Mouse (Mus musculus) embryonic facial prominence, embryonic 15.5 days (tissue): ENCODE data around the gene Naa16. TPM values are rescaled to one million over a fixed set of nuclear protein-coding genes. Genes with fewer than 3 reads are reported as not detected.

Experiments used
- ATAC-seq: fragments of 200-750 bp; cut with Nextera tagmentation; 2 replicates; pipeline ENCODE4 v1.8.0; 2017; ENCODE audit warnings: low read depth, moderate TSS enrichment; ENCODE audit not compliant: insufficient number of reproducible peaks, low FRiP score, low TSS enrichment
- H3K27ac ChIP-seq: fragments of 300-500 bp; sonication (generic); replicated peaks from 2 replicates; pipeline ENCODE4 v1.5.1; 2015; ENCODE audit warnings: mild to moderate bottlenecking, inconsistent platforms
- H3K27me3 ChIP-seq: fragments of 300-500 bp; sonication (generic); 2 replicates; pipeline ENCODE4 v1.6.1; 2015; ENCODE audit warnings: inconsistent platforms
- H3K36me3 ChIP-seq: fragments of 300-500 bp; sonication (generic); 2 replicates; pipeline ENCODE4 v1.6.1; 2015; ENCODE audit warnings: mild to moderate bottlenecking, inconsistent platforms
- H3K4me1 ChIP-seq: fragments of 300-500 bp; sonication (generic); 2 replicates; pipeline ENCODE4 v1.6.1; 2015; ENCODE audit warnings: inconsistent platforms
- H3K4me2 ChIP-seq: fragments of 300-500 bp; sonication (generic); replicated peaks from 2 replicates; pipeline ENCODE4 v1.6.1; 2015; ENCODE audit warnings: mild to moderate bottlenecking, inconsistent platforms
- H3K4me3 ChIP-seq: fragments of 300-500 bp; sonication (generic); replicated peaks from 2 replicates; pipeline ENCODE4 v1.5.1; 2015; ENCODE audit warnings: mild to moderate bottlenecking, inconsistent platforms
- H3K9ac ChIP-seq: fragments of 300-500 bp; sonication (generic); 2 replicates; pipeline ENCODE4 v1.6.1; 2015; ENCODE audit warnings: inconsistent platforms
- H3K9me3 ChIP-seq: fragments of 300-500 bp; sonication (generic); replicated peaks from 2 replicates; pipeline ENCODE4 v1.6.1; 2016; ENCODE audit warnings: inconsistent platforms
- WGBS: fragments of 180-500 bp; shearing (Covaris S2); methylation state at CpG from one replicate; pipeline ENCODE4 v1.1.7; 2015; 5-methylcytosine and 5-hydroxymethylcytosine counted together
- polyA plus RNA-seq: library from polyadenylated mRNA; unstranded; fragments of >200 nt; fragmentation: Nextera tagmentation; extraction: Ambion mirVana; gene quantifications from 2 replicates; pipeline ENCODE4 v1.2.1, GENCODE M21; 2015

Naa16 gene
- polyA plus RNA-seq, 1 experiment from 2014 or later, result 36.2 TPM

DNA sequence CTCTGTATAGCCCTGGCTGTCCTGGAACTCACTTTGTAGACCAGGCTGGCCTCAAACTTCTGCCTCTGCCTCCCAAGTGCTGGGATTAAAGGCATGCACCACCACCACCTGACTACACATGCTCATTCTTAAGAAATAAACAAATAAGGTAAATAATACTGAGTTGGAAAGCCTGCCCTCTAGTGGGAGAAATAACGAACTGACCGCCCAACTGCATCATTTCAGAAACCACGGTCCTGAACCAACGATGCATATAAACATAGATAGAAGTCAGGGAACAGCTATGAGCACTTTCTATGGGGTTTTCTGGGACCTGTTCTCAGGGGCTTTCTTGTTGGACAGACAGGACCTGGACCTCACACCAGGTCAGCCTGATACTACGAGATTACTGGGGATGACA, 63.5 kb downstream of the Naa16 start:
- 25% methylated on average over 5 of the region's 5 CpGs for WGBS
- no peak overlapping the region for H3K27ac ChIP-seq
- ATAC-seq, result no peak
- H3K36me3 ChIP-seq, result no peaks in the 10 kb centered on the region
- H3K27me3 ChIP-seq, result no peaks in the 10 kb centered on the region
- no peaks in the 10 kb centered on the region for H3K9me3 ChIP-seq
- H3K9ac ChIP-seq, result no peak overlapping the region
- no peak overlapping the region for H3K4me2 ChIP-seq
- H3K4me3 ChIP-seq, result no peak overlapping the region
- H3K4me1 ChIP-seq, result peaks cover 6% of the 10 kb centered on the region; the same call in 1 of the 2 replicates

DNA sequence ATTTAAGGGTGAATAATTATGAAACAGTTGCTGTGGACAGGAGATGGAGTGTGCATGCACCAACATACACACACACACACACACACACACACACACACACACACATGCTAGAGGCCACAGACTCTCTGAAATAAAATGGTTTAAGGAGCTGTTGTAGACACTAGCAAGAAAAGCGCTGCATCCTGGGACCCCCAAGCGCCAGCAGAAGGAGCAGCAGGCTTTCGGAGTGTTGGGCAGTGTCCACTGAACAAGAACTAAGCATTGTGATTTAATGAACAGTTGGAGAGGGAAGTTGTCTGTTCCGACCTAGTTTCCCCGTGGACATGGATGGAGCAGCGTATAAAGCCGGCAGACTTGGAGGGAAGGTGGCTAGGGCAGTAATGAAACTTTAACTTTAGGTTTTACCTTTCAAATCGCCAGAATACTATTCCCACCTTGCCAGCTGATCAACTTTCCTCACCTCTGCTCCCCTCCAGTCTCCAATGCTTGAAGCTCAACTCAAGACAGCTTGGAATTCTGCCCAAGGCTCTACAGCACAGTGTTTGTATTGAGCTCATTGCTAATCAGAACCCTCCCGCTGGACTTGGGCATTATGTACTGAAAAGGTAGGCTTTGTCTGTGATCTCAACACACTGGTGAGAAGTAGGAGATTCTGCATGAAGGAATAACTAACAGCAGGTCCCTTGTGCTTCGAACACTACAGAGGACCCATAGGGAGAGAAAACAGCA, 66.3 kb downstream of the Naa16 start:
- no peak overlapping the region for H3K9ac ChIP-seq

DNA sequence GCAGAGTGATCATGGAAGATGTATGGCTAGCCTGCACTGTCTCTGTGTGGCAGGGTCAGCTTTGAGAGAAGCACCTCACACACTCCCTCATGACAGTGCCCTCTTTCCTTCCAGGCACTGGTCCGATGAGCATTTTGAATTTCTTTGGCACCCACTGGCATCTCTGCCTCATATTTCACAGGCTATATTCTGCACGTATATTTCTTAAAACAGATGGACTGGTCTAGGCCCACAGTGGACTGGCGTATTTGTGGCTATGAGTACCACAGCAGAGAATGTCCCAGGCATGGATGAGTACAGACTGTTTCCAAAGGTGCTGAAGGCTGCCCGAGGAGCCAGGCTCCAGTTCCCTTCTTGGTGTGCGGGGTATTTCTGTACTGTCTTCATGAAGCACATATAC, 68.7 kb downstream of the Naa16 start:
- Histone ChIP-seq H3K4me3 (no peak overlapping the region), H3K27ac (no peak overlapping the region), H3K4me2 (no peak overlapping the region), H3K9ac (no peak overlapping the region), H3K4me1 (no peaks in the 10 kb centered on the region; the same call in 1 of the 2 replicates), H3K36me3 (no peaks in the 10 kb centered on the region), H3K9me3 (no peaks in the 10 kb centered on the region), H3K27me3 (no peaks in the 10 kb centered on the region)
- WGBS, result 83% methylated on average over 5 of the region's 5 CpGs
- no peak for ATAC-seq

More for the DNA sequence above, 66.3 kb downstream of the Naa16 start:
- Histone ChIP-seq H3K4me3 (no peak overlapping the region), H3K27ac (no peak overlapping the region), H3K36me3 (no peaks in the 10 kb centered on the region), H3K4me1 (no peaks in the 10 kb centered on the region; the same call in 1 of the 2 replicates), H3K27me3 (no peaks in the 10 kb centered on the region), H3K9me3 (no peaks in the 10 kb centered on the region), H3K4me2 (no peak overlapping the region)
- 73% methylated on average over 10 of the region's 10 CpGs for WGBS
- no peak for ATAC-seq

DNA sequence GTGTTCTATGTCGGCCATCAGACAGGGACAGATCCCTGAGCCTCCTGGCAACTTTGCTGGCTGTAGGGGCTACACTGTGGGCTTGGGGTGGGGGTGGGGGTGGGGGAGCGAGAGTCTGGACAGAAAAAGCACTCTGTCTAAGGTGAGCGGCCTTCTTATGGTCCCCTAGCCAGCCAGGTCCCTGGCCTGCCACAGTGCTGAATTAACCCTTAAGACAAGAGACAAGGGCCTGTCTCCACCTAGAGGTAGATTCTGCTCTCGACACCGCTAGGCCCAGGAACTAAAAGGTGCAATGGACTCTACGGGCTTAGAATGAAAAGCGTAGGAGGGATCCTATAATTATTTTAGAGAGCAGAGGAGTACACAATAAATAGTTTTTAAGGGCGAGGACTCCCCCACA, 69.4 kb downstream of the Naa16 start:
- Histone ChIP-seq H3K36me3 (no peaks in the 10 kb centered on the region), H3K4me3 (no peak overlapping the region), H3K27me3 (no peaks in the 10 kb centered on the region), H3K27ac (no peak overlapping the region), H3K9ac (no peak overlapping the region), H3K4me1 (no peaks in the 10 kb centered on the region; the same call in 1 of the 2 replicates), H3K9me3 (no peaks in the 10 kb centered on the region), H3K4me2 (no peak overlapping the region)
- ATAC-seq, result peak; percentile 43; the same call in 1 of the 2 replicates
- WGBS, result 26% methylated on average over 8 of the region's 8 CpGs

DNA sequence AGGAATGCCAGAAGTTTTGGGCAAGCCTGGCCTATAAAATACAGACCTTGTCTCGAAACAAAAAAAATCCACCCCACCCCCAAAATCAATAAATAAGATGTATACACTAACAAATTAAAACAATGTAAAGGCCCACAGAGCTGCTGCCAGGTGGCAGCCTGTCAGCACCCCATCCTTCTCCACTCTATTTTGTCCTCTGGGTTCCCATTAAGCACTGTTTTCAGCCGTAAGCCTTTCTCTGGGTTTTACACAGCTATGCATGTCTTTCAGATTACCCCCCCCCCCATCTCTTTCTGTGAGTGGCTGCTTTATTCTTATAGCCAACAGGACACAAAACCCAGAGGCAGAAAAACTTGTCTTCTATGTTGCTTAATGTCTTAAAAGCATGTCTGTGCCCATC, 73.0 kb downstream of the Naa16 start:
- 38% methylated on average over 2 of the region's 2 CpGs for WGBS
- Histone ChIP-seq H3K27ac (no peak overlapping the region), H3K4me1 (peaks cover 8% of the 10 kb centered on the region; the same call in 1 of the 2 replicates), H3K9ac (no peak overlapping the region), H3K4me2 (no peak overlapping the region), H3K27me3 (no peaks in the 10 kb centered on the region), H3K4me3 (no peak overlapping the region), H3K9me3 (no peaks in the 10 kb centered on the region), H3K36me3 (no peaks in the 10 kb centered on the region)
- no peak for ATAC-seq

DNA sequence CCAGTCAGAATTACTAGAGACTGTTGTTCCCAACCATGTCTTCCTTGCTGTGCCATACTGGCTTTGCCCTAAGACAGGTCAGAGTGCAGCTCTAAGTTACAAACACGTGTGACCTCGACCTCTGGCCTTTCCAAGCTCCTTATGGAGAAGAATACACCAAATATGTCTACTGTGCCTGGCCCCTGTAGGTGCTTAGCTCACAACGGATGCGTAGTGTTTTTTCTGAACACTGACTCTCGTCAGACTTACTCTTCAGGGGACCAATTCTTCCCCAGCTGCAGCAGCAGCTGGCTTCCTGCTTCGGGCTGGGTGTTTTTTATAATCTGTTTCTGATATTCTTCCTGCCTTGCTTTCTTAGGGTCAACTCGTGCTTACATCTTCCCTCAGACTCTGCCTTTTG, 74.7 kb downstream of the Naa16 start:
- no peaks in the 10 kb centered on the region for H3K27me3 ChIP-seq

DNA sequence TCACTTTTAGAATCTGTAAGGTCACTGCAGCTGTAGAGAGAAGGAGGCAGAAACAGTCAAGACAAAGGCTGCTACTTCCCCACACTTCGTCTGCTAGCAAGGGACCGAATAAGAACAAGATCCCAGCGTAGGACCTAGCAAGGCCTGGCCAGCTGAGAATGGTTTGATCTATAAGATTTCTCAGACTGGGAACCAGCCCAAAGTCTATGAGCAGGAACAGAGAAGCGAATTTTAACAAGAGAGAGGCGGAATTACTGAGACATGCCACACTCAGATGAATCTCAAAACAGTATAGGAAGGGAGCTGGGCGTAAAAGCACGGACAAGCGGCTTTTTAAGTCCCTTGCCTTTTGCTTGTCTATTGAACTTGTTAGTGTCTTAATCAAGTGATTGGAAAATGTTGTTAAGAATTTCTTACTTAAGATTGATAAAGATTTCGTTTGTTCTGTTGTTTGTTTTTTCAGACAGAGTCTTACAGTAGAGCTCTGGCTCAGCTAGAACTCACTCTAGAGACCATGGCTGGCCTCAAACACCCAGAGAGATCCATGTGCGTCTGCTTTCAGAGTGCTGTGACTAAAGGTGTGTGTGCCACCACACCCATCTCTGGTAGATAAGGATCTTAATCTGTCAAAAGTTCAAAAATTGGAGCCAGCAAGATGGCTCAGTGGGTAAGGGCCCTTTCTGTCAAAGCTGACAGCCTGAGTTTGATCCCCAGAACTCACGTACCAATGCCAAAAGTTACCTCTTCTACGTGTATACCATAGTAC, 76.2 kb downstream of the Naa16 start:
- peaks cover 14% of the 10 kb centered on the region; the same call in 1 of the 2 replicates for H3K4me1 ChIP-seq
- 67% methylated on average over 12 of the region's 12 CpGs for WGBS
- H3K9me3 ChIP-seq, result no peaks in the 10 kb centered on the region
- H3K4me3 ChIP-seq, result no peak overlapping the region
- no peak overlapping the region for H3K4me2 ChIP-seq
- no peaks in the 10 kb centered on the region for H3K36me3 ChIP-seq
- ATAC-seq, result no peak
- H3K27ac ChIP-seq, result peak overlapping the region; percentile 65
- no peak overlapping the region for H3K9ac ChIP-seq
- H3K27me3 ChIP-seq, result no peaks in the 10 kb centered on the region

More for the DNA sequence above, 74.7 kb downstream of the Naa16 start:
- H3K36me3 ChIP-seq, result no peaks in the 10 kb centered on the region
- ATAC-seq, result no peak
- no peak overlapping the region for H3K4me3 ChIP-seq
- H3K27ac ChIP-seq, result no peak overlapping the region
- H3K4me1 ChIP-seq, result peaks cover 14% of the 10 kb centered on the region; the same call in 1 of the 2 replicates
- no peaks in the 10 kb centered on the region for H3K9me3 ChIP-seq
- H3K4me2 ChIP-seq, result no peak overlapping the region
- 40% methylated on average over 7 of the region's 7 CpGs for WGBS
- H3K9ac ChIP-seq, result no peak overlapping the region

DNA sequence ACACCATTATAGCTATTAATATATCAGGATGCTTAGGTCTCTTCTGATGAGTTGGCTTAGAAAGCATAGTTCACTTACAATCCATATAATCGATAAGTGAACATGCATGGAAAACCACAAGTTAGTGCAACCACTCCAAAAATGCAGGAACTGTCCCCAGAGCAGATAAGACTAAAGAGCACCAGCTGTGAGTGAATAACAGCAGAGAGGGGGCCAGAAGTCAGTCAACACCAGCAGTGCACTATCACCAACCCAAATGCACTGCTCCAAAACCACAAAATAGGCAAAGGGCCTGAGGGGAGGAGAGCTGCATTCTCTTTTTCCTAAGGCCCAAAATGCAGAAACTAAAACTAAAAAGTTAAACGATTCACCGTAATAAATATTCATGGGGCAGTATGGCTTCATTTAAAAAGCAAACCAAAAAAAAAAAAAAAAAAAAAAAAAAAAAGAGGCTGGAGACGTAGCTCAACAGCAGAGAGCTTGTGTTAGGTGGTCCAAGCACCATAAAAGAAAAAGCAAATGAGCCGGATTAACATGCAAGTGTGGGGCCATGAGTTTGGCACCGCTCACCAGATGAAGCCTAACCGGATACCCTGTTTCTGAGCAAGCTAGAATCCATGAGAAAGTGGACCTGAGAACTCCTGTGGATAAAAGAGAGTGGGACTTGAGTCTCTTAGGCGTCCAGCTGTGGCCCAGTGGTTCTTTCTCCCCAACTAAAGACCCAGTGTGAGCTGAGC, 77.0 kb downstream of the Naa16 start:
- WGBS, result 47% methylated on average over 8 of the region's 8 CpGs
- no peak overlapping the region for H3K4me2 ChIP-seq
- no peak overlapping the region for H3K4me3 ChIP-seq
- peaks cover 14% of the 10 kb centered on the region; the same call in 1 of the 2 replicates for H3K4me1 ChIP-seq
- H3K9me3 ChIP-seq, result no peaks in the 10 kb centered on the region
- no peaks in the 10 kb centered on the region for H3K27me3 ChIP-seq
- H3K27ac ChIP-seq, result peak overlapping the region; percentile 65
- no peaks in the 10 kb centered on the region for H3K36me3 ChIP-seq
- ATAC-seq, result no peak
- no peak overlapping the region for H3K9ac ChIP-seq

DNA sequence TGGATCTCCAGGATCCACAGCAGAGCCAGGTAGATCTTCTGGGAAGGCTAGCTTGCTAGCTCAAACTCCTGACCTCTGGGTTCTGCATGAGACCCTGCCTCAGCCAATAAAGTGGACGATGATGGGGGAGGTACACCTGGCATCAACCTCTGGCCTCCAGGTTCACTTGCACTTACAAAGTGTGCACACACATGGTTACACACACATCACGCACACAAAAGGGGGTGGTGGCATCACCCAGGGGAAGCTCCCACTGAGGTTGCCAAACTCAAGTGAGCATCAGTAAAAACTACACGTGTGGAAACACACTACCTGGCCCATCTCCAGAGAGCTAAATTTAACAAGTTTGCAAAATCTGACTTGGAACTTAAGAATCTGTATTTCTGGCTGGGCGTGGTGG, 77.9 kb downstream of the Naa16 start:
- Histone ChIP-seq H3K27me3 (no peaks in the 10 kb centered on the region), H3K27ac (no peak overlapping the region), H3K9ac (no peak overlapping the region), H3K4me3 (no peak overlapping the region), H3K4me1 (peaks cover 14% of the 10 kb centered on the region; the same call in 1 of the 2 replicates), H3K4me2 (no peak overlapping the region), H3K36me3 (no peaks in the 10 kb centered on the region), H3K9me3 (no peaks in the 10 kb centered on the region)
- ATAC-seq, result no peak
- WGBS, result 64% methylated on average over 4 of the region's 4 CpGs

DNA sequence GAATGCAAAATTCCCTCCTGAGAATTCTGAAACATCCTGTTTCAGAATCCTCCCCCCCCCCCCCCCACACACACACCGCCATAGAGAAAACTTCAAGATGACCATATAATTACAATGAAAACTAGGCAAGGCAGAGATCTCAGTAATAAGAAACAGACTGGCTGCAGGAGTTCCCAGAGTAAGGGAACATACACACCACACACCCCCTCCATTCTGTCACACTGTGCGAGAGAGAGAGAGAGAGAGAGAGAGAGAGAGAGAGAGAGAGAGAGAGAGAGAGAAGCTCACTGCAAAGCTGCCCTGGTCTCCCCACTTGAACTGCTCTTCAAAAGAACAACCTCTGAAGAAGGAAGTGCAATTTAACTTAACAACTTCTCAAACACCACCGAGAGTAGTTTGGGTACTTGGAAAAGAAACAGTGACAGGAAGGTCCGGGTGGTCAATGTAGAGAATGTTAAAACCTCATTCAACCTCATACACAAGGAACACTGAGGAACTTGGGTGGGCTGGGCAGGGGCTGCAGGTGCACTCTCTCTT, 78.6 kb downstream of the Naa16 start:
- no peak; the same call in 1 of the 2 replicates for ATAC-seq
- H3K27ac ChIP-seq, result no peak overlapping the region
- H3K4me1 ChIP-seq, result peaks cover 14% of the 10 kb centered on the region; the same call in 1 of the 2 replicates
- no peaks in the 10 kb centered on the region for H3K27me3 ChIP-seq
- no peak overlapping the region for H3K4me3 ChIP-seq
- no peaks in the 10 kb centered on the region for H3K9me3 ChIP-seq
- WGBS, result 22% methylated on average over 4 of the region's 4 CpGs
- no peak overlapping the region for H3K9ac ChIP-seq
- no peaks in the 10 kb centered on the region for H3K36me3 ChIP-seq
- no peak overlapping the region for H3K4me2 ChIP-seq

DNA sequence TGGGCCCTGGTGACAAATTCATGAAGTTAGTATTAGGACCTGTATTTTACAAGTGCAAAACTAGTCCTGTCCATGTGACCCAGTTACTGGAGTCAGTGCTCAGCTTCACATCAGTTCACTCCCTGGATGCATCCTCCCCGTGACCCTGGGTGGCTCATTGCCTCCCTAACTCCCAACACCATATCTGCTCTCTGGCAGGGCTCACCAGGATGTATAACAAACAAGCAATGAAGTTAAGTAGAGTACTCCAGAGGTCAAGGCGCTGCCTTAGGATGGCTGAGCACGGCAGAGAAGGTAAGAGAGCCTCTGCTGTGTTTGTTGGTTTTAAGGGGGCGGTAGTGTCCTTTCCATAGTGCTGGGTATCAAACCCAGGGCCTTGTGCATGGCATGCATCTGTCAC, 81.5 kb downstream of the Naa16 start:
- no peak for ATAC-seq
- H3K4me2 ChIP-seq, result no peak overlapping the region
- 52% methylated on average over 4 of the region's 4 CpGs for WGBS
- no peak overlapping the region for H3K4me3 ChIP-seq
- H3K27me3 ChIP-seq, result no peaks in the 10 kb centered on the region
- H3K36me3 ChIP-seq, result no peaks in the 10 kb centered on the region
- no peak overlapping the region for H3K9ac ChIP-seq
- no peaks in the 10 kb centered on the region for H3K9me3 ChIP-seq
- H3K4me1 ChIP-seq, result peaks cover 11% of the 10 kb centered on the region; the same call in 1 of the 2 replicates
- H3K27ac ChIP-seq, result no peak overlapping the region
